Mouse (Mus musculus): ENCODE data around the gene Insr. TPM values are rescaled to one million over a fixed set of nuclear protein-coding genes. Genes with fewer than 3 reads are reported as not detected.
A peak's percentile ranks its signal among the peaks of the same experiment; 100 is the strongest.
"Not testable (repeated sequence)": the region's sequence is repeated elsewhere in the genome, so short reads cannot be mapped to it uniquely, and the experiment has no call there.

The Insr gene
- polyA plus RNA-seq (2012; ENCODE audit: insufficient read depth, insufficient read length, missing spikeins) = 20.8 and 24.0 TPM in 2 replicates

DNA sequence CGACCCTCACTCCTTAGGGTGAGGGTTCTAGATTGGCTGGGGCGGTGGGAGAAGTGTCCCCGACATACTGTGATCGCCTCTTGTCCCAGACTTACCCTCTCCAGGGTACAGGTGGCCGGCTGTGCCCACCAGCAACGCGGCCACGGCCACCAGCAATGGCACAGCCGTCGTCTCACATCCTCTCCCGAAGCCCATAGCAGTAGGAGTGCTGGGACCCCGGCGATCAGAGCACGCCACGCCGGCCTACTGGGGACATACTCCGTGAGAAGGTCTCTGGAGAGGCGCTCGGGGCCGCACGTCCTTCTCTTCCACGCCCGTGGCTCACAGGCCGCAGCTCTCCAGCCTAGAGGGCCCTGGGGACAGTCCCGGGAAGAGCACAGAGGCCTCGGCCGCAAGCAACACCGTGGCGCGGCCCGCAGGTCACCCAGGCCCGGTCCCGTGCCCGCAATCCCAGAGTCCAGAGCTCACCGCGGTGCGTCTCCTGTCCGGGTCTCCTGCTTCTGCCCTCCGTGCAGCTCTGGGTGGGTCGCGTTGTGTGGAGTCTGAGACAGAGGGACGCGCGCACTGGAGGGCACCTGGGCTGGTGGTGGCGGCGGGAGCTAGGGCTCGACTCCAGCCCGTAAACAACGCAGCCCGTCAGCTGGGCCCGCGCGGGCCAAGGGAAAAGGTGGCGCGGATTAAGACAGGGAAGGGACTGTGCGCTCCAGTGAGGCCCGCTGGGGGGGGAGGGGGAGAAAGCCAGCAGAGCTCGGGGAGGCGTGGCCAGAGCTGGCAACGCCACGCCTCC is at the start of gene Insr:
TSS of gene Insr (minus strand) at position 684 of the 787 bp plus-strand sequence.
- TF ChIP-seq CTCF (IDR thresholded peaks at IDR 0.05; ENCODE audit: low read depth, low read length) = no peak
- H3K4me1 ChIP-seq (ENCODE audit: control insufficient read depth, insufficient read depth, low read length) = peaks cover 23% of the 10 kb centered on the region
- H3K4me3 ChIP-seq (ENCODE audit: insufficient read depth, low read length) = peak within 1 kb of the TSS; percentile 98
- peak within 1 kb of the TSS; percentile 45 for H3K27ac ChIP-seq (ENCODE audit: insufficient read depth, low read depth, low read length)

- no peak overlapping the region for H3K27ac ChIP-seq (ENCODE audit: insufficient read depth, low read depth, low read length)
- H3K4me3 ChIP-seq (ENCODE audit: insufficient read depth, low read length) = no peak overlapping the region
- no peak for TF ChIP-seq POLR2A (IDR thresholded peaks at IDR 0.05; ENCODE audit: borderline replicate concordance, low read depth, low read length)
- TF ChIP-seq CTCF (IDR thresholded peaks at IDR 0.05; ENCODE audit: low read depth, low read length) = no peak
- peaks cover 17% of the 10 kb centered on the region for H3K4me1 ChIP-seq (ENCODE audit: control insufficient read depth, insufficient read depth, low read length)
Measured at GRCm38 (mm10) chr8:3327538-3328245, 48.3 kb upstream of the Insr start.

DNA sequence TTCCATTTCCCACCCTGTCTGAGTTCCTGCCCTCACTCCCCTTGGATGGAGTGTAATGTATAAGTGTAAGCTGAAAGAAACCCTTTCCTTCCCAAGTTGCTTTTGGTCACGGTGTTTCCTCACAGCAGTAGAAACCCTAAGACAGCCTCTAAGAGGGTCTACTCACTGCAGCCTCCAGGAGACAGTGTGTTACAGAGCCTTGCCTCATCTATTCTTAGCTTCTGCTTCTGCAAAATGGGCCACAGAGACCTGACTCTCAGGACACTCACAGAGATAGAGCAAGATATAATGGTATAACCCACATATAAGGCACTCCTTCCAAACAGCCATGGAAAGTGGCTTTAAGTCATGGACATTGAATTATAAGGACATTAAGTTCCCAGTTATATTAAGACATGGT is 47.6 kb upstream of the Insr start:
- TF ChIP-seq POLR2A (IDR thresholded peaks at IDR 0.05; ENCODE audit: borderline replicate concordance, low read depth, low read length) (no peak), CTCF (IDR thresholded peaks at IDR 0.05; ENCODE audit: low read depth, low read length) (no peak)
- Histone ChIP-seq H3K4me1 (ENCODE audit: control insufficient read depth, insufficient read depth, low read length) (peaks cover 17% of the 10 kb centered on the region), H3K27ac (ENCODE audit: insufficient read depth, low read depth, low read length) (no peak overlapping the region), H3K4me3 (ENCODE audit: insufficient read depth, low read length) (no peak overlapping the region)

GRCm38 (mm10) chr8:3324253-3324652 is 44.8 kb upstream of the Insr start:
- Histone ChIP-seq H3K4me3 (ENCODE audit: insufficient read depth, low read length) (no peak overlapping the region), H3K27ac (ENCODE audit: insufficient read depth, low read depth, low read length) (no peak overlapping the region), H3K4me1 (ENCODE audit: control insufficient read depth, insufficient read depth, low read length) (peaks cover 17% of the 10 kb centered on the region)
- TF ChIP-seq CTCF (IDR thresholded peaks at IDR 0.05; ENCODE audit: low read depth, low read length) (no peak), POLR2A (IDR thresholded peaks at IDR 0.05; ENCODE audit: borderline replicate concordance, low read depth, low read length) (no peak)

- H3K27ac ChIP-seq (ENCODE audit: insufficient read depth, low read depth, low read length); H3K4me1 ChIP-seq (ENCODE audit: control insufficient read depth, insufficient read depth, low read length); H3K4me3 ChIP-seq (ENCODE audit: insufficient read depth, low read length): not testable (repeated sequence)
Measured at GRCm38 (mm10) chr8:3319267-3319666, 39.9 kb upstream of the Insr start.

DNA sequence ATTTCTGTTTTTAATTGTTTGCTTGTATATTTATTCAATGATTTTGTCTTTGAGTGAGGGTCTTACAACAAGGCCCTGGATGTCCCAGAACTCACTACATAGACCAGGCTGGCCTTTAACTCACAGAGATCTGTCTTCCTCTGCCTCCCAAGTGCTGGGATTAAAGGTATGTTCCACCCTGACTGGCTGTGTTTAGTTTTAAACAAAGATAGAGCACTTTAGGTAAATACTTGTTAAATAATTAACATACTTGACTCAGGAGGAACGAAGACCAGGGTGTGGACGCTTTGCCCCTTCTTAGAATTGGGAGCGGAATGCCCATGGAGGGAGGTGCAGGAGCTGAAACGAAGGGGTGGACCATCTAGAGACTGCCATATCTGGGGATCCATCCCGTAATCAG is 37.2 kb upstream of the Insr start:
- Histone ChIP-seq H3K4me3 (ENCODE audit: insufficient read depth, low read length) (no peak overlapping the region), H3K4me1 (ENCODE audit: control insufficient read depth, insufficient read depth, low read length) (peaks cover 17% of the 10 kb centered on the region)
- TF ChIP-seq POLR2A (IDR thresholded peaks at IDR 0.05; ENCODE audit: borderline replicate concordance, low read depth, low read length) = no peak
- no peak for TF ChIP-seq CTCF (IDR thresholded peaks at IDR 0.05; ENCODE audit: low read depth, low read length)

DNA sequence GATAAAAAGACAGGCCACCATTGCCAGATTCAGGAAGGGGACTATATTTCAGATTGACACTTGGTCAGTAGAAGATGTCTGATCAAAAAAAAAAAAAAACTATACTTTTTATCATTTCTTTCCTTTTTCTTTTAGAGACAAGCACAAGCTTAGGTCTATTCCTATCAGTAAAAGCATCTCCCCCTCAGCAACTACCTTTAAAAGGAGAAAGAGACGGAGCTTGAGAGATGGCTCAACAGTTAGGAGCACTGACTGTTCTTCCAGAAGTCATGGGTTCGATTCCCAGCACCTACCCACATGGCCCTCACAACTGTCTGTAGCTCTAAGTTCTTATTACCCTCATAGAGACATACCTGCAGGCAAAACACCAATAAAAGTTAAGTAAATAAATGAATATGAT is 34.9 kb upstream of the Insr start:
- no peak overlapping the region for H3K4me3 ChIP-seq (ENCODE audit: insufficient read depth, low read length)
- TF ChIP-seq CTCF (IDR thresholded peaks at IDR 0.05; ENCODE audit: low read depth, low read length) = no peak
- TF ChIP-seq POLR2A (IDR thresholded peaks at IDR 0.05; ENCODE audit: borderline replicate concordance, low read depth, low read length) = no peak
- H3K4me1 ChIP-seq (ENCODE audit: control insufficient read depth, insufficient read depth, low read length) = peaks cover 20% of the 10 kb centered on the region
- H3K27ac ChIP-seq (ENCODE audit: insufficient read depth, low read depth, low read length) = peak overlapping the region; percentile 79

More for the DNA sequence above, 37.2 kb upstream of the Insr start:
- no peak overlapping the region for H3K27ac ChIP-seq (ENCODE audit: insufficient read depth, low read depth, low read length)

- Histone ChIP-seq H3K27ac (ENCODE audit: insufficient read depth, low read depth, low read length) (peak overlapping the region; percentile 79), H3K4me1 (ENCODE audit: control insufficient read depth, insufficient read depth, low read length) (peaks cover 21% of the 10 kb centered on the region), H3K4me3 (ENCODE audit: insufficient read depth, low read length) (no peak overlapping the region)
- TF ChIP-seq POLR2A (IDR thresholded peaks at IDR 0.05; ENCODE audit: borderline replicate concordance, low read depth, low read length) = no peak
Measured at GRCm38 (mm10) chr8:3313843-3314242, 34.4 kb upstream of the Insr start.

DNA sequence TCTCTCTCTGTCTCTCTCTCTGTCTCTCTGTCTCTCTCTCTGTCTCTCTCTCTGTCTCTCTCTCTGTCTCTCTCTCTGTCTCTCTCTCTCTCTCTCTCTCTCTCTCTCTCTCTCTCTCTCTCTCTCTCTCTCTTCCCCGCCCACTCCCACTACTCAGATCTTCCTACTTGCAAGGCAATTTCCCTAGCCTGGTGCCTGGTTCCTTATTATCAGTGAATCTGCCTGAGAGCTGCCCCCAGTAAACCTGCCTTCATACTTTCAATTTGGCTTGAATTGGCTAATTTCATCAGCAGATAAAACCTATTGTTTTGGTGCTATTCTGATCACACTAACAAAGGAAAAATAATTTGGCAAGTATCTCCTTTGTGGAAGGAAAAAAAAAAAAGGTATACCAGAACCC is 34.0 kb upstream of the Insr start:
- Histone ChIP-seq H3K27ac (ENCODE audit: insufficient read depth, low read depth, low read length) (peak overlapping the region; percentile 79), H3K4me1 (ENCODE audit: control insufficient read depth, insufficient read depth, low read length) (peaks cover 21% of the 10 kb centered on the region)
- not testable (repeated sequence) for H3K4me3 ChIP-seq (ENCODE audit: insufficient read depth, low read length)

- no peak overlapping the region for H3K27ac ChIP-seq (ENCODE audit: insufficient read depth, low read depth, low read length)
- TF ChIP-seq POLR2A (IDR thresholded peaks at IDR 0.05; ENCODE audit: borderline replicate concordance, low read depth, low read length) (no peak), CTCF (IDR thresholded peaks at IDR 0.05; ENCODE audit: low read depth, low read length) (no peak)
- no peak overlapping the region for H3K4me3 ChIP-seq (ENCODE audit: insufficient read depth, low read length)
- H3K4me1 ChIP-seq (ENCODE audit: control insufficient read depth, insufficient read depth, low read length) = peaks cover 24% of the 10 kb centered on the region
Measured at GRCm38 (mm10) chr8:3311482-3311881, 32.1 kb upstream of the Insr start.
